Mouse (Mus musculus): Measurements from ENCODE around the gene Sarnp.

GRCm38 (mm10) chr10:128801981-128802495 is 15.1 kb upstream of the Sarnp start:
- TF ChIP-seq POLR2A (IDR thresholded peaks at IDR 0.05; ENCODE audit: low read depth, low read length) (no peak), CTCF (conservative IDR thresholded peaks at IDR 0.05; ENCODE audit: insufficient read depth, insufficient read length, low read depth, low read length) (no peak)

All from kidney, adult 2 months (tissue).